Mouse (Mus musculus) neural tube, embryonic 15.5 days (tissue): ENCODE measurements around the gene Rapgef3. TPM values are rescaled to one million over a fixed set of nuclear protein-coding genes. Genes with fewer than 3 reads are reported as not detected.

Experiments used
- ATAC-seq: fragments of 200-750 bp; cut with Nextera tagmentation; 2 replicates; pipeline ENCODE4 v1.8.0; 2017; ENCODE audit warnings: mild to moderate bottlenecking, moderate TSS enrichment, moderate library complexity; ENCODE audit not compliant: low FRiP score
- H3K27ac ChIP-seq: fragments of 300-500 bp; sonication (generic); replicated peaks from 2 replicates; pipeline ENCODE4 v1.5.1; 2015; ENCODE audit warnings: mild to moderate bottlenecking, inconsistent platforms
- H3K27me3 ChIP-seq: fragments of 300-500 bp; sonication (generic); replicated peaks from 2 replicates; pipeline ENCODE4 v1.6.1; 2015; ENCODE audit warnings: inconsistent platforms
- H3K36me3 ChIP-seq: fragments of 300-500 bp; sonication (generic); 2 replicates; pipeline ENCODE4 v1.6.1; 2015; ENCODE audit warnings: inconsistent platforms
- H3K4me1 ChIP-seq: fragments of 300-500 bp; sonication (generic); 2 replicates; pipeline ENCODE4 v1.6.1; 2015; ENCODE audit warnings: inconsistent platforms
- H3K4me2 ChIP-seq: fragments of 300-500 bp; sonication (generic); 2 replicates; pipeline ENCODE4 v1.6.1; 2015; ENCODE audit warnings: inconsistent platforms, mild to moderate bottlenecking, moderate library complexity
- H3K4me3 ChIP-seq: fragments of 300-500 bp; sonication (generic); replicated peaks from 2 replicates; pipeline ENCODE4 v1.5.1; 2015; ENCODE audit warnings: mild to moderate bottlenecking, inconsistent platforms
- H3K9ac ChIP-seq: fragments of 300-500 bp; sonication (generic); replicated peaks from 2 replicates; pipeline ENCODE4 v1.6.1; 2015; ENCODE audit warnings: mild to moderate bottlenecking, inconsistent platforms
- H3K9me3 ChIP-seq: fragments of 300-500 bp; sonication (generic); replicated peaks from 2 replicates; pipeline ENCODE4 v1.6.1; 2016; ENCODE audit warnings: inconsistent platforms
- WGBS: fragments of 180-500 bp; shearing (Covaris S2); methylation state at CpG from one replicate; pipeline ENCODE4 v1.1.7; 2015; ENCODE audit warnings: mixed read lengths; 5-methylcytosine and 5-hydroxymethylcytosine counted together
- polyA plus RNA-seq: library from polyadenylated mRNA; unstranded; fragments of >200 nt; fragmentation: Nextera tagmentation; extraction: Ambion mirVana; gene quantifications from 2 replicates; pipeline ENCODE4 v1.2.1, GENCODE M21; 2015

Rapgef3 gene
- polyA plus RNA-seq, 1 experiment from 2014 or later, result 12.5 TPM

DNA sequence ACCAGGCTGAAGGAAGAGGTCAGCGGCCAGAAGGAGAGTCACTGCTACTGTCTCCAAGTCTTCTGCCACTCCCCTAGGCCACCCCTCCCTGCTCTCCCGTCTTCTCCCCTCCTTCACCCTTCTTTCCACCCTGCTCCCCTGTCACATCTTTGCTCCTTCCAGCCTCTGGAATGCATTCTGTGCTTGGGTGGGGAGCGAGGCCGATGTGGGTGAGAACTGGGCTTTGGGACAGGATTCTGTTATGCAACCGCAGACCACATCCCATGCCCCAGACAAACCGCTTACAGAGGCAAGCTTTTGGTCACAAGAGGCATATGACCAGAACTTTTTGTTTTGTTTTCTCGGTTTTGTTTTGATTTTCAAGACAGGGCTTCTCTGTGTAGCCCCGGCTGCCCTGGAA lies 40.7 kb downstream of the Rapgef3 start:
- 83% methylated on average over 8 of the region's 8 CpGs for WGBS
- Histone ChIP-seq H3K4me3 (no peak overlapping the region), H3K36me3 (no peaks in the 10 kb centered on the region), H3K4me2 (no peak overlapping the region), H3K27me3 (no peaks in the 10 kb centered on the region), H3K4me1 (0 out of 2 replicates have a peak, but pooled peaks cover 4% of the 10 kb centered on the region), H3K27ac (no peak overlapping the region), H3K9ac (no peak overlapping the region), H3K9me3 (no peaks in the 10 kb centered on the region)
- no peak for ATAC-seq

DNA sequence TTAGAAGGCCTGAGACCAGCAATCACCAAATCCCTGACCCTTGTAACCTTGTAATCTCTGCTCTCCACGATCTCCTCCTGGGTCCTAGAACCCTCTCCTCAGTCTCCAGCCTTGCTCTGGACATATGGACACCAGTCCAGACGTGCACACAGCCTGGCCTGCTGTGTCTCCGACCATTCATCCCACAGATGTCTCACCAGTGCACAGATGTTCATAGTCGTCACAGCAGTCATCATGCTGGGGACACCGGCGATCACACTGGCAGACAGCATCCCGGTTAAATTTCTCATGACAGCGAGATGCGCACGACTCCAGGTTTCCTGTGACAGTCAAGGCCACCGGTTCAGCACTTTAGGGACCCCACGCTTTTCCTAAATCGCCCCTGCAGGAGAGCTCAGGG lies 41.5 kb downstream of the Rapgef3 start:
- Histone ChIP-seq H3K36me3 (no peaks in the 10 kb centered on the region), H3K27ac (no peak overlapping the region)

DNA sequence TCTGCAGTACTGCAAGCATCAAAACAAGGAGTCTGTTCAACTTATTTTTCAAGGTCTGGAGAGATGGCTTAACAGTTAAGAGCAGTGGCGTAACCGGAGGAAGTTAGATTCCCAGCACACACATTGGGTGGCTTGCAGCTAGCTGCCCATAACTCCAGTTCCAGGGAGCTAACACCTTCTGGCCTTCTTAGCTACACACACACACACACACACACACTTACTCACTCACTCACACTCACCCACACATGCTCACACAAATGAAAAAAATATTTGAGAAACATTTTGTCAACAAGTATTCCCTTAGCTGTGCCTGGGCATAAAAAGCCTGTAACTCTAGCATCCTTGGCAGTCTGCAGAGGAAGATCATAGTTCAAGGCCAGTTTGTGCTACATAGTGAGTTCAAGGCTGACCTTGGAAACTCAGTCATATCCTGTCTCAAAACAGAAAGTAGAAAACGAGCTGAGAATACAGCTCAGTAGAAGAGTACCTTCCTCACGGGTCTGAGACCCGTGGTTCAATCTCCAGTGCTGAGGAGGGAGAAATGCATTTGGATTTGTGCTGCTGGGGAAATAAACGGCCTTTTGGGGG lies 42.5 kb downstream of the Rapgef3 start:
- no peaks in the 10 kb centered on the region for H3K36me3 ChIP-seq
- whole genome bisulfite sequencing, result 77% methylated on average over 6 of the region's 6 CpGs
- no peak overlapping the region for H3K4me3 ChIP-seq
- no peaks in the 10 kb centered on the region for H3K27me3 ChIP-seq
- no peaks in the 10 kb centered on the region for H3K9me3 ChIP-seq
- H3K9ac ChIP-seq, result no peak overlapping the region
- no peak overlapping the region for H3K27ac ChIP-seq
- no peak for ATAC-seq
- peaks cover 4% of the 10 kb centered on the region; the same call in 1 of the 2 replicates for H3K4me1 ChIP-seq
- H3K4me2 ChIP-seq, result no peak overlapping the region

More for the DNA sequence above, 41.5 kb downstream of the Rapgef3 start:
- Histone ChIP-seq H3K4me1 (peaks cover 4% of the 10 kb centered on the region; the same call in 1 of the 2 replicates), H3K27me3 (no peaks in the 10 kb centered on the region), H3K9ac (no peak overlapping the region), H3K4me2 (no peak overlapping the region), H3K4me3 (no peak overlapping the region), H3K9me3 (no peaks in the 10 kb centered on the region)
- WGBS, result 78% methylated on average over 13 of the region's 13 CpGs
- ATAC-seq, result no peak

DNA sequence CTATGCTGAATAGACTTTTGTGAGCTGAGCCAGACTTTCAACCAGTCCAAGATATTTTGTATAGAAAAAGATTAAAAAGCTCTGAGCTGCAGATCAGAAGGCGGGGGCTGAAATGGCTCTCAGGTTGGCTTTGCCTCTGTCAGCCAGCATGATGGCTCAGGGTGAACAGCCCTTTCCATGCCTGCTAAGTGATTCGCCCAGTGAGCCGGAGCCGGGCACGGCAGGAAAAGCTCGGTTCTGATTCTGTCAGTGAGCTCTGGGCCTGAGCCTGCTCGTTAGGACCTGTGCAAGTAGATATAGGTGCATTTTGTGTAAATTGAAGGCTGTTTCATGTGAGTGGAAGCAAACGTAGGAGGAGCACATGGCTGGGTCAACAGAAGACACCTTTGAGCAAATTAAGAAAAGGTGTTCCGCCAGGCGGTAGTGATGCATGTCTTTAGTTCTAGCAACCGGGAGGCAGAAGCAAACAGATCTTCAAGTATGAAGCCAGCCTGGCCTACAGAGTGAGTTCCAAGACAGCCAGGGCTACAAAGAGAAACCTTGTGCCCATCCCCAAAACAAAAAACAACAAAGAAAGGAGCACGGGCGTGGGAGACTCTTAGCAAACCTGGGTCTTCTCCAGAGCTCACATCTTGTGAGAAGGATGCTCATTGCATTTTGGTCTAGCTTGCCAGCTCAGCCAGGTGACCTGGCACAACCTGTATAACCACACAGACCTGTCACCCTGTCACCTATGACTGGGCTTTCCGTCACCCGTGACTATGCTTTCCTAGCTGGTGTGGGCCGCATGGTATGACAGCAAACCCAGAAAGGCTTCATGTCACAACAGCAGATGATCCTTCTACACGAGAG lies 43.2 kb downstream of the Rapgef3 start:
- Histone ChIP-seq H3K9me3 (no peaks in the 10 kb centered on the region), H3K4me3 (no peak overlapping the region), H3K27ac (no peak overlapping the region), H3K4me1 (no peaks in the 10 kb centered on the region; the same call in 1 of the 2 replicates), H3K36me3 (no peaks in the 10 kb centered on the region), H3K9ac (no peak overlapping the region), H3K4me2 (no peak overlapping the region), H3K27me3 (no peaks in the 10 kb centered on the region)
- 90% methylated on average over 17 of the region's 17 CpGs for WGBS
- ATAC-seq, result no peak

DNA sequence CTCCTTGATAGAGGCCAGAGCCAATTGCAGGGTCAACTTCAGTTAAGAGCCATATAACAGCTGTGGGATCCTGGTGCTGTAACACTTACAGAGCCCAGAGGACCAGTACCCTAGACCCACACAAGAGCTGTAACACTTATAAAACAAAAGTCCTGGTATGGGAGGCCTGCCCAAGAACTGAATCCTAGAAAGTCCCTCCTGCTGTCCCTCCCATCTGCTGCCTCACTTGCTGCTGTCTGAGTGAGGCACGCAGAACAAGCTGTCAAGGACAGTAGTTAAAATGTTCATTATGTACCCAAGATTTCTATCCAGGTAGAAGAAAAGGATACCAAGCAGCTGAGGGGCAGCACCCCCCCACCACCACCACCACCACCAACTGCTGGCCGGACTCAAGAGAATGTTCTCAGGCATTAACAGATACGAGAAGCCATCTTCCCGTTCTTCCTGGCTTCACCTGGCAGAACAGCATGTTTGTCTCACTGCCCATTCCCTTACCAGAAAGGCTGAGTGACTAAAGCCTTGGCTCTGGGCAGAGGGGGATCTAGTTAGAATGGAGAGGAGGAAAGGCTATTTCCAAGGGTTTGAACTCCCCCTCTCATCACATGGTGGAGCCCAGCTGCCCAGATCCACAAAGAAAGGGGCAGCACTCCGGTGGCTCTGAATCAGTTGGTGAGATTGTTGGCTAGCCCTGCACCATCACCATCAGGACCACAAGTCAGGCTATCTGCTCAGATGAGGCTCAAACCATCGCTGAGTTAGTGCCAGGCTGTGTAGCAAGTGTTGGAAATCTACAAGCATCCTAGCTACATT lies 44.0 kb downstream of the Rapgef3 start:
- H3K27me3 ChIP-seq, result no peaks in the 10 kb centered on the region
- H3K27ac ChIP-seq, result no peak overlapping the region
- H3K9ac ChIP-seq, result no peak overlapping the region
- H3K4me3 ChIP-seq, result no peak overlapping the region
- no peaks in the 10 kb centered on the region; the same call in 1 of the 2 replicates for H3K4me1 ChIP-seq
- 83% methylated on average over 6 of the region's 6 CpGs for WGBS
- H3K9me3 ChIP-seq, result no peaks in the 10 kb centered on the region
- H3K36me3 ChIP-seq, result no peaks in the 10 kb centered on the region
- no peak for ATAC-seq
- no peak overlapping the region for H3K4me2 ChIP-seq

DNA sequence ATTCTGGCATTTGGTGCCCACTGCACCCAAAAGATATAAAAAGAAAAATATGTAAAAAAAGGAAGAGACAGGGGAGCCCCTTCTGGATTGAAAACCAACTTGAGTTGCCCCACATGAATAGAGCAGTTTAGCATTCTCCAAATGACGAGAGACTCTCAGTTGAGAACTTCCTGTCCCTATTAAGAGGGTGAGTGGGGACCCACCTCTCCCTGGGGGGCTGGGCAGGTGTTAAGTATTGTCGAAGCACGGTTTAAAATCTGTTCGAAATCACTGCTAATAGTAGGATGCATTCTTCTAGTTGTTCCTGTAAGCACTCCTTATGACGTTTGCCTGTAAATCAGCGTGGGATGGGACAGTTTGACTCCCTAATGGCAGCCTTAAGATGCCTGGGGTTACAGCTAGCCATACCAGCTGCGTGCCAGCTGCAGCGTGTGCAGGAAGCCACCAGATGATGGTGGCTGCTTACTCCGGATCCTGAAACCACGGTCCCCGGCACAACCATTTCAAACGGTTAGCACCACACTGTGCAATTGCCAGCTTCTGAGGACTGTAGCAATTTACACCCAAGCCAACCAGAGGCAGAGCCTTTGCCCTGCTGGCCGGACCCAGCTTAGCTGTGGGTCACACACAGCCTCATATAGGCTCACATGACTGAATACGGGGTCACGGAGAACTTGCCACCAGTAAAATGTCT lies 46.6 kb downstream of the Rapgef3 start:
- 53% methylated on average over 15 of the region's 15 CpGs for WGBS
- no peak overlapping the region for H3K9ac ChIP-seq
- ATAC-seq, result no peak

DNA sequence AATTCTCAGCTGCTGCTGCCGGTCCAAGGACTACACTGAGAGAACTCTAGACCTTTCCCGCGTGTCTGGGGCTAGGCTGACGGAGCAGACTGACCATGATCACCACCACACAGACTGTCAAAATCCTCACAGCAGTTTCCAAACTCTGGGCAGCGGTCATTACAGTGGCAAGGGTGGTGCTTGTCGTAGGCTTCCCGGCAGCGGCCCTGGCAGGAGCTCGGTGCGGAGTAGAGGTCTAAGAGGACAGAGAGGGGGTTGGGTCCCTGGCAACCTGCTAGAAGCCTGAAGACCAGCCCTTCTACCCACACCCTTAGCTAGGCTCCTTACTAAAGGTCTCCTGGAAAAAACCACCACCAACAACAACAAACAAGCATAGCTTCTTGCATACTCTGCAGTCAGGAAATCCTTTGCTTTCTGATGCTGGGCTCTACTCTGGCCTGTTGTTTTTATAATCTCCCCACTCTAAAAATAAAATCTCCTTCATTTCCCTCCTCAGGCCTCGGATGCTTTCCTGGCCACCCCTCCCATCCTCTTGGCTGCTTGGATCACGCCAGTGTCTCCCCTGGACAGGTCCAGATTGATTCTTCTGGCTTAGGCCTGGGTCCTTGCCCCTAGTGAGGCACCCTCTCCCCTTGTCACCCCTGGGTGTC lies 47.6 kb downstream of the Rapgef3 start:
- H3K9me3 ChIP-seq, result no peaks in the 10 kb centered on the region
- H3K27me3 ChIP-seq, result no peaks in the 10 kb centered on the region
- H3K4me2 ChIP-seq, result no peak overlapping the region
- H3K4me1 ChIP-seq, result peaks cover 3% of the 10 kb centered on the region
- no peak overlapping the region for H3K4me3 ChIP-seq
- H3K9ac ChIP-seq, result no peak overlapping the region
- ATAC-seq, result no peak
- no peak overlapping the region for H3K27ac ChIP-seq
- H3K36me3 ChIP-seq, result no peaks in the 10 kb centered on the region
- 77% methylated on average over 12 of the region's 12 CpGs for WGBS

More for the DNA sequence above, 46.6 kb downstream of the Rapgef3 start:
- Histone ChIP-seq H3K4me2 (no peak overlapping the region), H3K36me3 (no peaks in the 10 kb centered on the region), H3K27me3 (no peaks in the 10 kb centered on the region), H3K9me3 (no peaks in the 10 kb centered on the region), H3K27ac (no peak overlapping the region), H3K4me1 (peaks cover 3% of the 10 kb centered on the region), H3K4me3 (no peak overlapping the region)

DNA sequence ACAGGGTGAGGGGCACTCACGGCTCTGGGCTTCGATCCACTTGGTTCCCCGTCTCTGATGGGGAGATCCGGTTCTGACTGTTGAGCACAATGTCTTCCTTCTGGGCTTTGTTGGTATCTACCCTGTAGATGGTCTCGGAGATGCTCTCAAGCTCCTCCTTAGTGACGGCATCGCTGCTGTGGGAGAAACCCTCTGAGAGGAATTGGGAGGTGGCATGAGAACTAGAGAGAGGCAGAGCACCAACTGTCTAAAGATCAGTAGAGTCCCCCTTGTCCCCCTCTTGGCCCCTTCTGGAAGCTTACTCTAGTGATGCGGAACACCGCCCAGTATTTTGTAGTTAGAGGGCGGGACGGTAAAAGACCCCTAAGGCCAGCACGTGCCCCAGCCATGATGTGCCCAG lies 48.3 kb downstream of the Rapgef3 start:
- WGBS, result 94% methylated on average over 12 of the region's 12 CpGs
- Histone ChIP-seq H3K9ac (no peak overlapping the region), H3K36me3 (no peaks in the 10 kb centered on the region), H3K9me3 (no peaks in the 10 kb centered on the region), H3K4me3 (no peak overlapping the region), H3K4me1 (peaks cover 3% of the 10 kb centered on the region), H3K27me3 (no peaks in the 10 kb centered on the region), H3K27ac (no peak overlapping the region), H3K4me2 (no peak overlapping the region)
- no peak for ATAC-seq

DNA sequence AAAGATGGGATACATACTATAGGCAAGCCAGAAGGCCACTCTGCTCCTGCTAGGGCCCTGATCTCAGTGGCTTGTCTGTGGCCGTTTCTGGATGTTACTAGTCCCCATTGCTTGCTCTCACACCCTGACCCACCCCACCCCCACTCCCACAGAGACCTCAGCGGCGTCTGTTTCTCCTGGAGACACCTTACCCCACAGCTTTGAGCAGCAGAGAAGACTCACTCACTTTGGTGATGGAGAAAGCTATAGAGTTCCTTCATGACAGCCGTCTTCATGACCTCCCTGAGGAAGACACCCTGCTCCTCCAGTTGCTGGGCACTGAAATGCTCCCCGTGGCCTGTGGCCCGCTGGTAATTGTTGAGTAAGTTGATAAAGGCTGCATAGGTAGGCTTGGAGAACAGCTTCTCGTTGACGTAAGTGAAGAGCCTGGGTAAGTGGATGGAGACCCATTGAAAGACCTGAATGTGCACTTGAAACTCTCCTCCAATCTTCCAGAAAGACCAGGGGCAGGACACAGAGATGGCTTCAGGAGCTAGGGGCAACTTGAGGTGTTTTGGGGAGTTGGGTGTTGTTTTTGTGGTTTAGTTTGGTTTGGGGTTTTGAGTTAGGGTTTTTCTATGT lies 49.1 kb downstream of the Rapgef3 start:
- WGBS, result 89% methylated on average over 8 of the region's 8 CpGs
- H3K27ac ChIP-seq, result no peak overlapping the region
- H3K4me3 ChIP-seq, result no peak overlapping the region
- H3K9ac ChIP-seq, result no peak overlapping the region
- H3K4me1 ChIP-seq, result peaks cover 3% of the 10 kb centered on the region
- H3K36me3 ChIP-seq, result no peaks in the 10 kb centered on the region
- H3K9me3 ChIP-seq, result no peaks in the 10 kb centered on the region
- no peaks in the 10 kb centered on the region for H3K27me3 ChIP-seq
- no peak overlapping the region for H3K4me2 ChIP-seq
- no peak for ATAC-seq

DNA sequence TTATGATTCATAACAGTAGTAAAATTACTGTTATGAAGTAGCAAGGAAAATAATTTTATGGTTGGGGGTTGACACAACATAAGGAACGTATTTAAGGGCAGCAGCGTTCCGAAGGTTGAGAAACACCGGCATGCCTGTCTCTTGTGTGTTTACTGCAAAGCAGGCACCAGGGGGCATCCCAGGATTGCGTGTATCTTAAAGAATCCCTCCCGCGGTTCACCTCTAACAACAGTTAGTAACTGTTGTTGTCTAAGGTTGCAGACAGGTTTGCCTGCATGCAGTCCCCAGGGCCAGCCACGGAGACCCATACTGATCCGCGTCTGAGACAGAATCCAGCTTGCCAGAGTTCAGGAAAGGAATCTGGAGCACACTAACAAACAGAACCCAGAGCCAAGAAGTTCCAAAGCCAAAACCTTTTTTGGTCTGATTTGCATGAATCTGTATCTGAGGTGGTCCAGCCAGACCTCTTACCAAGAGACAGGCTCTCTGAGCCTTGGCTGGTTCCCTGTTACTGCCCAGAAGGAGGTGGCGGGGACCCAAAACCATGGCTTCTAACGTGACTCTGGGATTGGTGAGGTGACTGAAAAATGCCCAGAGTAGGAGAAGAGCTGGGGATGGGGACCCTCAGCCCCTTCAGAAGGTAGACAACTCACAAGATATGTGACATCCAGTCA lies 49.8 kb downstream of the Rapgef3 start:
- no peak overlapping the region for H3K9ac ChIP-seq
- no peak overlapping the region for H3K4me2 ChIP-seq
- no peak overlapping the region for H3K4me3 ChIP-seq
- no peak for ATAC-seq
- H3K27ac ChIP-seq, result no peak overlapping the region
- WGBS, result 32% methylated on average over 12 of the region's 12 CpGs
- no peaks in the 10 kb centered on the region for H3K27me3 ChIP-seq
- no peaks in the 10 kb centered on the region for H3K9me3 ChIP-seq
- peaks cover 3% of the 10 kb centered on the region for H3K4me1 ChIP-seq
- H3K36me3 ChIP-seq, result no peaks in the 10 kb centered on the region
